In the genomic region with DNA sequence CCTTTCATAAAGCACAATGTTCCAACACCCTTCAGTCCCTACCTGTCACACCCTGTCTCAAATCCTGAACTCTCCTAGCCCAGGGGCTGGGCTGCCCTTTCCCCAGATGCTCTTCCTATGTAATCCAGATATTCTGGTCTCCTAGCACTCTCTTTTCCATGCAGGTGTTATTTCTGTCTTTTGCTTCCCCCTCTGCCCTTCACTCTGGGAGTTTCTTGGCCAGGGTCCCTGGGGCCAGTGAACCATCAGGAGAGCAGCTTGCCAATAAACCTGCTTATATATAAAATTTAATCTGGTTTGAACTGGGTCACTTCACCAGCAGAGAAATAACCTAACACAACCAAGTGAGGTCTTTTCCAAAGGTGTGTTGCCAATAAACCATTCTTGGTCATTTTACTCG, we compare ENCODE assay signal across 26 mouse cellular contexts.
A peak's percentile ranks its signal among the peaks of the same experiment; 100 is the strongest.
DNase-seq lines count a peak whose midpoint lies in the region; ATAC-seq and TF ChIP-seq lines count a peak whose summit lies in the region.
"Had no signal": no experiment of that assay in that cellular context is flagged by ENCODE, and none has a peak within 500 bp of the region (broad histone marks: within the 10 kb centered on the region; RNA-seq: fewer than 3 reads in every experiment).

No protein-coding gene starts in this region.

- TF ChIP-seq CTCF in heart, adult 2 months (IDR thresholded peaks at IDR 0.05), result no peak

- H3K79me2 ChIP-seq in heart, adult 2 months (replicated peaks; ENCODE audit: control insufficient read depth, insufficient read depth, low read length), result no peaks in the 10 kb centered on the region

- no peak overlapping the region for H3K4me2 ChIP-seq in heart, embryonic 12.5 days
- H3K4me2 ChIP-seq: forebrain, embryonic 13.5 days; heart, embryonic 13.5 days; hindbrain, embryonic 13.5 days; liver, embryonic 12.5 days; midbrain, embryonic 11.5 days had no signal

- no peak for TF ChIP-seq POLR2A in heart, adult 2 months (IDR thresholded peaks at IDR 0.05; ENCODE audit: insufficient read depth, low read depth, low read length)

- H3K4me1 ChIP-seq in heart, adult 2 months (ENCODE audit: control insufficient read depth, insufficient read depth, low read length), result peaks cover 3% of the 10 kb centered on the region; the same call in 1 of the 2 replicates
- no peaks in the 10 kb centered on the region for H3K4me1 ChIP-seq in heart, embryonic 12.5 days (replicated peaks)
- H3K4me1 ChIP-seq: forebrain, embryonic 13.5 days; heart, embryonic 13.5 days; hindbrain, embryonic 13.5 days; liver, embryonic 12.5 days had no signal

- WGBS in heart, adult 2 months, result 76% methylated on average over 1 of the region's 1 CpGs
- 69% methylated on average over 1 of the region's 1 CpGs for WGBS in heart, embryonic 12.5 days

- H3K27ac ChIP-seq in heart, adult 2 months, result peak overlapping the region; percentile 54
- no peak overlapping the region for H3K27ac ChIP-seq in heart, embryonic 12.5 days (ENCODE audit: poor library complexity, severe bottlenecking)
- H3K27ac ChIP-seq: forebrain, embryonic 13.5 days; heart, embryonic 13.5 days; hindbrain, embryonic 13.5 days; liver, embryonic 12.5 days; stomach, postnatal 0 days had no signal

- no peak overlapping the region for H3K9ac ChIP-seq in heart, adult 2 months (ENCODE audit: low read depth, low read length)
- no peak overlapping the region for H3K9ac ChIP-seq in heart, embryonic 12.5 days
- H3K9ac ChIP-seq: forebrain, embryonic 13.5 days; heart, embryonic 13.5 days; hindbrain, embryonic 13.5 days; liver, embryonic 12.5 days; liver, postnatal 0 days had no signal

- no peaks in the 10 kb centered on the region for H3K9me3 ChIP-seq in heart, embryonic 12.5 days (replicated peaks)
- H3K9me3 ChIP-seq: forebrain, embryonic 13.5 days; G1E; heart, embryonic 13.5 days; hindbrain, embryonic 13.5 days; liver, embryonic 12.5 days had no signal

- H3K27me3 ChIP-seq in heart, adult 2 months (ENCODE audit: control insufficient read depth, insufficient read depth, low read length), result no peaks in the 10 kb centered on the region
- H3K27me3 ChIP-seq in heart, embryonic 12.5 days (replicated peaks), result no peaks in the 10 kb centered on the region
- H3K27me3 ChIP-seq: forebrain, embryonic 13.5 days; heart, embryonic 13.5 days; hindbrain, embryonic 13.5 days; liver, embryonic 12.5 days had no signal

- no peak overlapping the region for H3K4me3 ChIP-seq in heart, adult 2 months
- H3K4me3 ChIP-seq in heart, embryonic 12.5 days, result no peak overlapping the region
- H3K4me3 ChIP-seq: forebrain, embryonic 13.5 days; heart, embryonic 13.5 days; hindbrain, embryonic 13.5 days; liver, embryonic 12.5 days had no signal

- peaks cover 1% of the 10 kb centered on the region; the same call in 1 of the 2 replicates for H3K36me3 ChIP-seq in heart, adult 2 months (ENCODE audit: control insufficient read depth, insufficient read depth, low read length)
- H3K36me3 ChIP-seq in heart, embryonic 12.5 days, result no peaks in the 10 kb centered on the region
- H3K36me3 ChIP-seq: G1E; heart, embryonic 13.5 days; hindbrain, embryonic 13.5 days; liver, embryonic 12.5 days had no signal

- intact Hi-C loops in heart, adult 2 months (cut with DNase I), result no loop called here

- peak; percentile 43 to 54 for DNase-seq in cerebellum, postnatal 14 days
- DNase-seq in cerebellum, adult 8-10 months, result no peak
- peak in 1 of 2 experiments; percentile 15 for DNase-seq in heart, adult 2 months
- DNase-seq in kidney, adult 9 months, result peak; percentile 50
- no peak for DNase-seq in kidney, postnatal 14 days
- no peak for DNase-seq in right cerebral cortex, adult 2 months (ENCODE audit: low spot score in 2 of 2)
- DNase-seq: adrenal gland, postnatal 10 days; cerebellum, postnatal 36 days; gastrocnemius, postnatal 14 days; layer of hippocampus, postnatal 36 days; left cerebral cortex, postnatal 4 days; liver, postnatal 0 days; lung, postnatal 36 days; right cerebral cortex, postnatal 4 days; thymus, adult 18-20 months; thymus, postnatal 25 days had no signal

- no peak for TF ChIP-seq EP300 in heart, adult 2 months (IDR thresholded peaks at IDR 0.05; ENCODE audit: insufficient read depth, low read depth, low read length)

- ATAC-seq in heart, embryonic 12.5 days (ENCODE audit: insufficient number of reproducible peaks, low FRiP score), result no peak
- ATAC-seq: forebrain, embryonic 13.5 days; intestine, embryonic 16.5 days; liver, embryonic 12.5 days; liver, postnatal 0 days; midbrain, embryonic 16.5 days had no signal

Comparison
In these comparisons a context has a peak if more than half of its experiments do, and no peak if none do; other contexts are left out.
1. DNase-seq: peak in cerebellum, postnatal 14 days (2 of 2) and kidney, adult 9 months (single experiment); none in cerebellum, adult 8-10 months (single experiment), kidney, postnatal 14 days (single experiment) and right cerebral cortex, adult 2 months (0 of 2).